Mouse (Mus musculus): Measurements from ENCODE around the gene Ptf1a. TPM values are rescaled to one million over a fixed set of nuclear protein-coding genes. Genes with fewer than 3 reads are reported as not detected.

Gene Ptf1a
- total RNA-seq, 2 experiments from 2014 or later: not detected

DNA sequence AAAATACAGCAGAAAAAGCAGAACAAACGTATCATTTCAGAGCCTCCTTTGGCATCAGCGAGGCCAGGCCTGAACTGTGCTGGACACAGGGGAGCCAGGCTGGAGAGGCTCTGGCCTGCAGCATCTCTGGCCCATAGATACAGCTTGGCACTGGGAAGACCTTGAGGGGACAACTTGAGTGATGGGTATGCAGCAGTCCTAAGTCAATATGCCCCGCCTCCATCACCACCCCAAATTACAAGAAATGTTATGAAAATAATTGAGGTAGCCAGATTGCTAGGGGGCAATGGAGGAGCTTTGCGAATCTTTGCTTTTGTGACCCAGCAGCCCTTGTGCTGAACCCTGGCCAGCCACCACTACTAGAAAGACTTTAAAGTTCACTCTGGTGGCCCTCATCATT, 3.8 kb downstream of the Ptf1a start:
- no peak for DNase-seq (ENCODE audit: low spot score)
- intact Hi-C loops (cut with DNase I): no loop called here

DNA sequence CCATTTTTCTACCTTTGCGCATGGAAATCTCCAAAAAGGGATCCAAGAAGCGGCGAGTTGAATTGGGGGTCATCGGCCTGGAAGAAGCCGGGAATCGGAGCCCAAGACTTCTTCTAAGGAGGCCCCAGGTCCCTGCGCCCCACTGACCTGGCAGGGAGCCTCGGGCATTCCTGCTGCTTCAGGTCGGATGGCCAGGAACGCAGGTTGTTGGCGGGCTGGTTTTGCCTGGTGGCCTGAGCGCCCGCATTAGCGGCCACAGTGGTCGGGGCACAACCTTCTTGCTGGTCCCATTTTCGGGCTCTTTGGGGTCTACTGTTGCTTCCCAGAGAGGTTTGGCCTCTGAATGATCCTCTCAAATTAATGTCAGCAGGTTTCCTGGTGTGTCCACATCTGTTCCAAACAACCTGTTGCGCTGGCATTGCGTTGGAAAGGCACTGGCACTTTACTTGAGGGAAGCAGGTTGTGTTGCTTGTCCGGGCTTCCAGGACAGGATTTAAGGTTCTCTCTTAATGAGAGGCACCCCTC, 7.1 kb downstream of the Ptf1a start:
- intact Hi-C loops (cut with DNase I): no loop called here
- no peak for DNase-seq (ENCODE audit: low spot score)

DNA sequence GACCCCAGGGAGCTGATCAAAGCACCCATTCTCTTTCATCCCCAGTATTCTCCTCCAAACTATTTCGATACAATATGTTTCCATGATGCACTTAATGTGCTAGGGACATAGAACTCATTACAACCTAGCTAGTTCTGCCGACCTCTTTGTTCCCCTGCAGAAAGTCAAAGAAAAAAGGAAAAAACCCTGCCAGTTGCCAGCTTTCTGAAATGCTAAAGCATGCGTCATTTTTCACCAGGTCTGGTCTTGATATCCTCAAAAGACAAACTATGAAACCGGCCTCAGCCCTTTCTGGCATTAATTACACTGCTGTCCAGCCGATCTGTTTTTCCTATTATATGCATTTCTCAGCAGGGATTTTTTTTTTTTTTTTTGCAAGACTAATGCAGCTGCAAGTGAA, 9.8 kb downstream of the Ptf1a start:
- intact Hi-C loops (cut with DNase I): no loop called here
- DNase-seq (ENCODE audit: low spot score): no peak

DNA sequence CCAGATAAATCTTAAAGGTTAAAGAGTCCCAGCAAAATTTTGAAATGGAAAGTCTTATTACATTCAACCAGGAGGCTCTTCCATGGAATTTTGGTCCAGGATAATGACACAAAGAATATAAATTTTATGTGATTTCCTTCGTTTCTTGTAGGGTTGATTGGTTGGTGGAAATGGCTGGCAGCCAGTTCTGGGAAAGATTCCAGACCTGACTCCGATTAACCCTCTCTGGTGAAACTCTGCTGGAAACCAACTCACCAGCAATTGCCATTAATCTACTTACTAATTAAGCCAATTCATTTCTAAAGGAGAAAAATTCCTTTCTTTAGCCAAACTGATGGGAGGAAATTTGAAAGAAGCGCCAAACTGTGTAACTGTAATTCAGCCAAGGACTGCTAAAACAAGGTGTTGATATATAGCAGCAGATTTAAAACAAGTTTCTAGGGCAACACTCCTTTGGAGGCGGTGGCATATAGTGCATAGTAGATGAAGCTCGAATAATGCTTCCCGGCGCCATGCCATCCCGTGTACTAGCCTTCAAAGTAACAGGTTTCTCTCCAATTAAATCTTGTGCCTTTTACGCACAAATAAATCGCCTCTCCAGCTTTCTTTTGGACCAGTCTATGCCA, 10.5 kb downstream of the Ptf1a start:
- intact Hi-C loops (cut with DNase I): no loop called here
- no peak for DNase-seq (ENCODE audit: low spot score)

DNA sequence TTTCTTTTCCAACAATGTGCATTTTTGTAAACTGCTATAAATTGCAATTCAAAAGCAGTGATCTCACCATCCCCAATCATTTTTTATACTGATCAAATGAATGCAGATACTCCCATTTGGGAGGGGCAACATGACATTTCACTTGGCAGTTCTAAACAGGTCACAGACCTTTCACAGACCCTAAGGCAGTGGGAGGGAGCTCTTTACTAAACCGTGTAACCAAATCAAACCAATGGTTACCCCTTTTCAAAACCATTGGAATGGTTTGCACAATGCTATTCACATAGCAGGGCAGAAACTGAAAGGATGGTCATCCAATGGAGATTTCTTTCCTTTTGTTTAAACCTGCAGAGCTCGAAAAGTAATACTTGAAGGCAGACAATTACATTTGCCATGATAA, 13.3 kb downstream of the Ptf1a start:
- DNase-seq (ENCODE audit: low spot score): no peak
- intact Hi-C loops (cut with DNase I): no loop called here

DNA sequence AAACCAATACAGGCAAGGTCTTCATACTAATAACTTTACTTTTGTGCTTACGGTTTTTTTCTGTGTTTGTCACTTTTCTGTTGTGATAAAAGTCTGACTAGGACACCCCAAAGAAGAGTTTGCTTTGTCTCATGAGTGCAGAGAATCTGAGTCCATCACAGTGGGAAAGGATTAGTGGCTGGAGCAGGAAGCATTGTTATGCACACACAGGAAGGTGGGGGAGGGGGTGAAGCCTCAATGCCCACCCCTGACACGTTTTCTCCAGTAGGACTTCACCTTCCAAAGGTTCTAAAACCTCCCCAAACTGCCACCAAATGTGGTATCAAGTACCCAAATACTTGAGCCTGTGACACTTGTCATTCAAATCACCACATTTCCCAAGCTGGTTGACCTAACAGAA, 16.5 kb downstream of the Ptf1a start:
- DNase-seq (ENCODE audit: low spot score): no peak
- intact Hi-C loops (cut with DNase I): no loop called here

DNA sequence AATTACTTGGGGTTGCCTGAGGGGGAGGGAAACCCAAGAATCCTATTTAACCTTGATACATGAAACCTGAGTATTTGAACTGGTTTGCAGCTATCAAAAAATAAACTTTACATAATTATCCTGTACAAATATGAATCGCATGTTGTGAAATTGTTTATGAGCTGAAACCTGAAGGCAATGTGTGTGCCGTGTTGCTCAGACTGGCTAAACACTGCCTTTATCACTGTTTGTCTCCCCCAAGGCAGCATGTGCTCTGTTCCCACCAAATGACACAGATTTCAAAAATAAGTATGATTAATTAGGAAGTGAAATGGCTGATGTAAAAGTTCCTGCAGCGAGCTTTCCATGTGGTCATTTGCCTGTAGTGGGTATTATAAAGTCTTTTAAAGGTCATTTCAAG, 44.8 kb downstream of the Ptf1a start:
- DNase-seq (ENCODE audit: low spot score): no peak
- intact Hi-C loops (cut with DNase I): no loop called here

Other genes starting within 250 kb of the Ptf1a start
- gene Armc3, start 246.4 kb upstream of the Ptf1a start, total RNA-seq (2021): not detected
- gene Msrb2, start 74.2 kb upstream of the Ptf1a start, total RNA-seq (2021): 10 to 100 TPM; 59.2 to 64.0 TPM
- not detected for gene 4921504E06Rik, start 108.3 kb downstream of the Ptf1a start, total RNA-seq (2021)
- gene Otud1, start 212.1 kb downstream of the Ptf1a start, total RNA-seq (2021): 10 to 100 TPM; 18.9 to 21.0 TPM

Measured in heart, postnatal 25 days (tissue).